Mouse (Mus musculus) limb, embryonic 10.5 days (tissue): ENCODE measurements around the gene Ung. TPM values are rescaled to one million over a fixed set of nuclear protein-coding genes. Genes with fewer than 3 reads are reported as not detected.

Source experiments
- DNase-seq: peaks from one replicate; pipeline ENCODE4 v3.0.0-alpha.2; 2017; ENCODE audit warnings: low spot score
- H3K27ac ChIP-seq: fragments of 300-500 bp; sonication (generic); 2 replicates; pipeline ENCODE4 v1.5.1; 2016; ENCODE audit warnings: mild to moderate bottlenecking
- H3K27me3 ChIP-seq: fragments of 300-500 bp; sonication (generic); 2 replicates; pipeline ENCODE4 v1.6.1; 2016; ENCODE audit warnings: low read depth, mild to moderate bottlenecking; ENCODE audit not compliant: poor library complexity, severe bottlenecking
- H3K36me3 ChIP-seq: fragments of 300-500 bp; sonication (generic); 2 replicates; pipeline ENCODE4 v1.6.1; 2016; ENCODE audit warnings: mild to moderate bottlenecking, moderate library complexity
- H3K4me1 ChIP-seq: fragments of 300-500 bp; sonication (generic); 2 replicates; pipeline ENCODE4 v1.6.1; 2016
- H3K4me3 ChIP-seq: fragments of 300-500 bp; sonication (generic); 2 replicates; pipeline ENCODE4 v1.5.1; 2016; ENCODE audit warnings: mild to moderate bottlenecking, moderate library complexity
- H3K9me3 ChIP-seq: fragments of 300-500 bp; sonication (generic); replicated peaks from 2 replicates; pipeline ENCODE4 v1.6.1; 2016; ENCODE audit warnings: mild to moderate bottlenecking
- WGBS: fragments of 180-500 bp; shearing (Covaris S2); methylation state at CpG from one replicate; pipeline ENCODE4 v1.1.7; 2016; 5-methylcytosine and 5-hydroxymethylcytosine counted together
- polyA plus RNA-seq: library from polyadenylated mRNA; unstranded; fragments of >200 nt; fragmentation: Nextera tagmentation; extraction: Ambion mirVana; gene quantifications from 2 replicates; pipeline ENCODE4 v1.2.1, GENCODE M21; 2016

Gene Ung
- polyA plus RNA-seq, 1 experiment from 2014 or later, result 81.3 TPM

- WGBS, result 89% methylated on average over 15 of the region's 15 CpGs
- Histone ChIP-seq H3K4me3 (no peak overlapping the region), H3K27ac (no peak overlapping the region)
These were observed 7.5 kb downstream of the Ung start for GRCm38 (mm10) chr5:114137481-114138276.

GRCm38 (mm10) chr5:114138277-114139164 lies 8.3 kb downstream of the Ung start:
- Histone ChIP-seq H3K27me3 (no peaks in the 10 kb centered on the region), H3K4me3 (no peak overlapping the region), H3K9me3 (no peaks in the 10 kb centered on the region), H3K27ac (no peak overlapping the region), H3K36me3 (peaks cover 69% of the 10 kb centered on the region), H3K4me1 (peaks cover 5% of the 10 kb centered on the region)
- 85% methylated on average over 21 of the region's 21 CpGs for WGBS
- DNase-seq, result no peak

More at GRCm38 (mm10) chr5:114137481-114138276, 7.5 kb downstream of the Ung start:
- no peak for DNase-seq
- Histone ChIP-seq H3K4me1 (peaks cover 5% of the 10 kb centered on the region), H3K9me3 (no peaks in the 10 kb centered on the region), H3K36me3 (peaks cover 76% of the 10 kb centered on the region), H3K27me3 (no peaks in the 10 kb centered on the region)

- H3K27me3 ChIP-seq, result no peaks in the 10 kb centered on the region
- 78% methylated on average over 9 of the region's 9 CpGs for whole genome bisulfite sequencing
- H3K36me3 ChIP-seq, result peaks cover 62% of the 10 kb centered on the region
These were observed 9.0 kb downstream of the Ung start for GRCm38 (mm10) chr5:114139175-114139574.

GRCm38 (mm10) chr5:114146028-114146888 lies 16.1 kb downstream of the Ung start, which contains the start of gene Acacb:
Gene Acacb, plus strand, starts transcription at chr5:114146535.
- DNase-seq, result peak; percentile 52
- Histone ChIP-seq H3K4me1 (peaks cover 27% of the 10 kb centered on the region), H3K27ac (peak within 1 kb of the TSS; percentile 44; the same call in 1 of the 2 replicates), H3K36me3 (no peaks in the 10 kb centered on the region), H3K9me3 (no peaks in the 10 kb centered on the region), H3K27me3 (no peaks in the 10 kb centered on the region), H3K4me3 (no peak within 1 kb of the TSS)
- WGBS, result 33% methylated on average over 19 of the region's 19 CpGs

More at GRCm38 (mm10) chr5:114139175-114139574, 9.0 kb downstream of the Ung start:
- Histone ChIP-seq H3K4me1 (peaks cover 8% of the 10 kb centered on the region), H3K4me3 (no peak overlapping the region), H3K9me3 (no peaks in the 10 kb centered on the region), H3K27ac (no peak overlapping the region)
- DNase-seq, result no peak

- no peaks in the 10 kb centered on the region for H3K9me3 ChIP-seq
- H3K27me3 ChIP-seq, result no peaks in the 10 kb centered on the region
- no peak overlapping the region for H3K4me3 ChIP-seq
- peaks cover 32% of the 10 kb centered on the region for H3K4me1 ChIP-seq
- 0 out of 2 replicates have a peak overlapping the region, but pooled peaks have one; percentile 44 for H3K27ac ChIP-seq
- WGBS, result 85% methylated on average over 14 of the region's 14 CpGs
- H3K36me3 ChIP-seq, result no peaks in the 10 kb centered on the region
- DNase-seq, result no peak
These were observed 17.1 kb downstream of the Ung start for GRCm38 (mm10) chr5:114147043-114147972.

- Histone ChIP-seq H3K9me3 (no peaks in the 10 kb centered on the region), H3K4me1 (peaks cover 17% of the 10 kb centered on the region), H3K27ac (no peak overlapping the region; the same call in 1 of the 2 replicates), H3K27me3 (no peaks in the 10 kb centered on the region), H3K4me3 (no peak overlapping the region), H3K36me3 (no peaks in the 10 kb centered on the region)
- DNase-seq, result no peak
- 85% methylated on average over 12 of the region's 12 CpGs for WGBS
These were observed 22.3 kb downstream of the Ung start for GRCm38 (mm10) chr5:114152359-114153092.

- no peaks in the 10 kb centered on the region for H3K27me3 ChIP-seq
- peak overlapping the region; percentile 67 for H3K27ac ChIP-seq
- WGBS, result 3% methylated on average over 12 of the region's 12 CpGs
- H3K4me3 ChIP-seq, result peak overlapping the region; percentile 45
- H3K9me3 ChIP-seq, result no peaks in the 10 kb centered on the region
- DNase-seq, result peak; percentile 73
- H3K4me1 ChIP-seq, result peaks cover 17% of the 10 kb centered on the region
- no peaks in the 10 kb centered on the region for H3K36me3 ChIP-seq
These were observed 23.3 kb downstream of the Ung start for GRCm38 (mm10) chr5:114153490-114153889.

GRCm38 (mm10) chr5:114154765-114155164 lies 24.6 kb downstream of the Ung start:
- Histone ChIP-seq H3K4me3 (no peak overlapping the region), H3K27me3 (no peaks in the 10 kb centered on the region), H3K36me3 (no peaks in the 10 kb centered on the region), H3K27ac (no peak overlapping the region), H3K4me1 (peaks cover 17% of the 10 kb centered on the region), H3K9me3 (no peaks in the 10 kb centered on the region)
- 87% methylated on average over 5 of the region's 5 CpGs for WGBS
- no peak for DNase-seq

- H3K9me3 ChIP-seq, result no peaks in the 10 kb centered on the region
- no peaks in the 10 kb centered on the region for H3K27me3 ChIP-seq
- 67% methylated on average over 9 of the region's 9 CpGs for WGBS
- no peaks in the 10 kb centered on the region for H3K36me3 ChIP-seq
- H3K4me3 ChIP-seq, result no peak overlapping the region
- peaks cover 17% of the 10 kb centered on the region for H3K4me1 ChIP-seq
- DNase-seq, result no peak
- H3K27ac ChIP-seq, result no peak overlapping the region
These were observed 25.2 kb downstream of the Ung start for GRCm38 (mm10) chr5:114155168-114155933.

GRCm38 (mm10) chr5:114157236-114157635 lies 27.1 kb downstream of the Ung start:
- Histone ChIP-seq H3K27ac (no peak overlapping the region), H3K36me3 (no peaks in the 10 kb centered on the region), H3K4me1 (peaks cover 11% of the 10 kb centered on the region), H3K4me3 (no peak overlapping the region), H3K27me3 (no peaks in the 10 kb centered on the region), H3K9me3 (no peaks in the 10 kb centered on the region)
- no peak for DNase-seq
- WGBS, result 60% methylated on average over 7 of the region's 7 CpGs
